Mouse (Mus musculus): ENCODE data around the gene Cep170b. TPM values are rescaled to one million over a fixed set of nuclear protein-coding genes. Genes with fewer than 3 reads are reported as not detected.

Cep170b gene
- polyA plus RNA-seq, 1 experiment from 2014 or later = 6.6 TPM

DNA sequence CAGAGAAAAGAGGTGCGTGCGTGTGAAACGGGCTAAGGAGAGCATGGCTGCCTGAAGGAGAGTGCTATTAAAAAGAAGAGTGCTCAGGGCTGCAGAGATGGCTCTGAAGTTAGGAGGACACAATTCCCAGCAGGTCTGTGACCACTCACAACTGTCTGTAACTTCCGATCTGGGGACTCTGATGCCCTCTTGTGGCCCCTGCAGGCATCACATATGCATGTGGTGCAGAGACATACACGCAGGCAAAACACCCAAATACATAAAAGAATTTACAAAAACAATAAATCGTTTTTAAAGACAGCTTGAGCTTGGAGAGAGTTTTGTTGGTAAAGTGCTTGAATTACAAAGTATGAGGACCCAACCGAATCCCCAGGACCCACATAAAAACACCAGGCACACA, 3.1 kb upstream of the Cep170b start:
- Histone ChIP-seq H3K36me3 (no peaks in the 10 kb centered on the region), H3K4me3 (no peak overlapping the region), H3K4me1 (peaks cover 20% of the 10 kb centered on the region), H3K27me3 (ENCODE audit: insufficient read depth, poor library complexity, severe bottlenecking) (peaks cover 28% of the 10 kb centered on the region), H3K9me3 (no peaks in the 10 kb centered on the region), H3K27ac (no peak overlapping the region)
- no peak for DNase-seq (ENCODE audit: low spot score)
- 24% methylated on average over 7 of the region's 7 CpGs for WGBS

DNA sequence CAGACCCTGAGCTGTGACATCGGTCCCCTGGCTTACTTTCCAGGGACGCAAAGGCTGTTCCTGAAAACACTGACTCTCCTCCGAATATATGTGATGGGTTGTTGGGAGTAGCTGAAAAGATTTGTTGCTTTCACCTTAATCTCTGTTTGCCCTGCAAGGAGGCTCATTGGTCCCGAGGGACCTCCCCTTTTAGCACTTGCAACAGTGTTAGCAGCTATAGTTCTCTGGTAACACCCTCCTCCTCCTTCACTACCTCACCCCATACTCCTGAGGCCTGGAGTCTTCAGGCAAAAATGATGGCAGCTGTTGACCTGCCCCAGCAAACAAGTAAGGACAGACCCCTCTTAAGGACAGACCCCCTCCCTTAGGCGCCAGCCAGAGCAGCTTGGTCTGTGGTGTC, 1.3 kb upstream of the Cep170b start:
- no peaks in the 10 kb centered on the region for H3K9me3 ChIP-seq
- no peak for DNase-seq (ENCODE audit: low spot score)
- 48% methylated on average over 5 of the region's 5 CpGs for WGBS
- no peak overlapping the region; the same call in 1 of the 2 replicates for H3K4me3 ChIP-seq
- peaks cover 47% of the 10 kb centered on the region for H3K27me3 ChIP-seq (ENCODE audit: insufficient read depth, poor library complexity, severe bottlenecking)
- H3K27ac ChIP-seq = no peak overlapping the region
- H3K4me1 ChIP-seq = peaks cover 34% of the 10 kb centered on the region
- H3K36me3 ChIP-seq = no peaks in the 10 kb centered on the region

DNA sequence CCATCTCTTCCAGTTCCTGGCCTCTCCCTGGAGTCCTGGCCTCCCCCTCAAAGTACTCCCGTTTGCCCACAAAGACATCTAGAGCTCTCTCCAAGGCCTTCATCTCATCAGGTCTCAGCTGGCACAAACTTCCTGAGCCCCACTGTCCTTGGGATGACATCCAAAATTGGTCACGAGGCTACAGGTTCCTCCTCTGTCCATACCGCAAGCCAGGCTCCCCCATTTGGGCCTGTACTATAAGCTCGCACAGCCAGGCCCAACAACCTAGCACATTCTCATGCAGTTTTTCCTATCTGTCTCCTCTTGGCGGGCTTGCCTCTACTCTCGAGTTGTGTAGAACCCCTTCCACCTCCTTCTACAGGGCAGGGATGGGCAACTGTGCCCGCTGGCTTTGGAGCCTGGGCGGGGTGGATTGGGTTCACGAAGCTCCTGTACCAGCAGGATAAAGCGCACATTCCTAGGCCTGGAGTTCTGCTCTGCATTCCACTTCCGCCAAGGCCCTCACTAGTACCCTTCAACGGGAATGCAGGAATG, 702 bp downstream of the Cep170b start:
- Histone ChIP-seq H3K27ac (peak overlapping the region; percentile 84), H3K36me3 (no peaks in the 10 kb centered on the region), H3K4me1 (peaks cover 34% of the 10 kb centered on the region), H3K9me3 (no peaks in the 10 kb centered on the region), H3K4me3 (peak overlapping the region; percentile 87), H3K27me3 (ENCODE audit: insufficient read depth, poor library complexity, severe bottlenecking) (peaks cover 59% of the 10 kb centered on the region)
- DNase-seq (ENCODE audit: low spot score) = no peak
- 35% methylated on average over 12 of the region's 12 CpGs for WGBS

DNA sequence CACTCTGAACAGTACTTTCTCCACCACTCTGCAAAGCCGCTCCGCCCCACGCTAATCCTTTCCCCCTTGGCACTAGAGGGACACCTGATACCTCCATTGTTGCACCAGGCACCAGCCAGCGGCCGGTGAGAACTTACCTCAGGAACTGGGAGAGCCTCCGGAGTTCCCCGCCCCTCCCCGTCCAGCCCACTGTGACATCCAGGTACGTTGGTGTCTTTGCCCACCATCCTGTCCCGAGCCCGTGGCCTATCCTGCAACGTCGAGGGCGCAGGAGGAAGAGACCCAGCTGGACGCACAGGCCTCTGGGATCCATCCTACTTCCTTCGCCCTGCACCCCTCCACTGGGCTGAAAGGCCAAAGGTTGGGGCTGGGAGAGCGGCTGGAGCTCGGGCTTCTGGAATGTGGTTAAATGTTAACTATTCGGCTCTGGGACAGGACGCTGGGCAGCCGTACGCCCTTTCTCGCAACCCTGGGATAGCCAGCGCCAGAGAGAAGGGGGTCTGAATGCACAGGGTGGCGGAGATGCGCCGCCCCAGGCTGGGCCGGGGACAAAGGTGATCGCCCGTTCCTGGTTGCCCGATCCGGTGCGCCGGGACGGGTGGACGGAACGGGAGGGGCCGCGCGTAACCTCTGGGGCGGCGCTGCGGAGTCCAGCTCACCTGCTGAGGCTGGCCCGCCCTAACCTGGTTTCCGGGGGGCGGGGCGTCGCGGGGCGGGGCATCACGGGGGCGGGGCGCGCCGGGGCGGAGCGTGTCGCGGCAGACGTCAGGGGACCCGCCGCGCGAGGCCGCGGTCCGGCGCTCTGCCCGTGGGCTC, 1.4 kb downstream of the Cep170b start:
- 2% methylated on average over 67 of the region's 69 CpGs for WGBS
- Histone ChIP-seq H3K27me3 (ENCODE audit: insufficient read depth, poor library complexity, severe bottlenecking) (peaks cover 63% of the 10 kb centered on the region), H3K4me3 (peak overlapping the region; percentile 87), H3K36me3 (no peaks in the 10 kb centered on the region), H3K27ac (peak overlapping the region; percentile 84), H3K4me1 (peaks cover 34% of the 10 kb centered on the region), H3K9me3 (no peaks in the 10 kb centered on the region)
- no peak for DNase-seq (ENCODE audit: low spot score)

DNA sequence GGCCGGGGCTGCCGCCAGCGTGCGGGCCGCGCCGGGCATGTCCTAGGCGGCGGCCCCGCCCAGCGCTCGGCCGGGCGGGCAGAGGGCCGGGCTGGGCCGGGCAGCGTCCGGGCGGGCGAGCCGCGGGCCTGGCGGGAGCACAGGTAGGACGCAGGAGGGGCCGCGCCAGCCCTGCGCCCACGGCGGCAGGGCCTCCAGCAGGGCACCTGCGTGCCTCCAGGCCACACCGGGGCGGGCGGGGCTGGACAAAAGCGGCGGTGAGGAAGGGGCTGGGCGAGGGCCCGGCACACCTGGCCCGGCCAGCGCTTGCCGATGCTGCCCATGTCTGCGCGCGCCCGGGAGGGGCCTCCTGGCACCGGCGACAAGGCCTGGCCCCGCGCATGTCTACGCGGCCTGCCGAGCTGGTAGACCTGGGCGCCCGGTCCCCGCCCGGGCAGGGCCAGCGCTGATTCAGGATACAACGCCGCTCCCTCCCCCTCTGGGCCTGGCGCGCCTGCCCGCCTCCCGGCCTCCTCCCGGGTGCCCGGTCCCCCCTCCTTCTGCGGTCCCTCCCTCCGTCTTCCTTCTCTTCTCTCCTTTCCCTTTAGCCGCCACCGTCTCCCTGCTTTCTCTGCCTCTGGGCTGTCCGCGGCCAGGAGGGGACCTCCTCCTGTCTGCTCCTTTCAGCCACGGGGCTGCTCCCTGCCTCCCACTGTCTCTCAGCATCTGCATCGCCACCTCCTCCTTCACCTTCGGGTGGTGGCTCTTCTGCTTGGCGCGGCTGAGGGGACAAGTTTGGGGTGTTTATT, 2.2 kb downstream of the Cep170b start:
- Histone ChIP-seq H3K36me3 (no peaks in the 10 kb centered on the region), H3K27me3 (ENCODE audit: insufficient read depth, poor library complexity, severe bottlenecking) (peaks cover 68% of the 10 kb centered on the region), H3K27ac (peak overlapping the region; percentile 84), H3K9me3 (no peaks in the 10 kb centered on the region), H3K4me3 (peak overlapping the region; percentile 87), H3K4me1 (peaks cover 34% of the 10 kb centered on the region)
- WGBS = 2% methylated on average over 74 of the region's 75 CpGs
- DNase-seq (ENCODE audit: low spot score) = no peak

DNA sequence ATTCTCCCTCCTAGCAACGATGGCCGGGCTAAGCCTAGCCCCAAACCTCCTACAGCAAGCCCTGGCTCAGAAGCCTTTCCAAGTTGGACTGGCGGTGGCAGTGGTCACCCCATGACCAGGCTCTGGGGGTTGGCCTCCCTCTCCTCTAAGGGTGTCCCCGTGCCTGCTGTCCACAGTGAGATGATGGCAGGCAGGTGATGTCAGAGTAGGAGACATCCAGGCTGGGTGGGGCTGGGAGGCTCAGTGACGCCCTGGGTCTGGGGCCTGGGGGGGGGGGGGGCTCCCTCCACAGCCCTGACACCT, 2.7 kb downstream of the Cep170b start:
- H3K27ac ChIP-seq = peak overlapping the region; percentile 84; the same call in 1 of the 2 replicates
- H3K27me3 ChIP-seq (ENCODE audit: insufficient read depth, poor library complexity, severe bottlenecking) = peaks cover 70% of the 10 kb centered on the region
- 10% methylated on average over 5 of the region's 5 CpGs for WGBS
- peaks cover 34% of the 10 kb centered on the region for H3K4me1 ChIP-seq
- H3K9me3 ChIP-seq = no peaks in the 10 kb centered on the region
- H3K36me3 ChIP-seq = no peaks in the 10 kb centered on the region
- DNase-seq (ENCODE audit: low spot score) = no peak
- peak overlapping the region; percentile 87 for H3K4me3 ChIP-seq

DNA sequence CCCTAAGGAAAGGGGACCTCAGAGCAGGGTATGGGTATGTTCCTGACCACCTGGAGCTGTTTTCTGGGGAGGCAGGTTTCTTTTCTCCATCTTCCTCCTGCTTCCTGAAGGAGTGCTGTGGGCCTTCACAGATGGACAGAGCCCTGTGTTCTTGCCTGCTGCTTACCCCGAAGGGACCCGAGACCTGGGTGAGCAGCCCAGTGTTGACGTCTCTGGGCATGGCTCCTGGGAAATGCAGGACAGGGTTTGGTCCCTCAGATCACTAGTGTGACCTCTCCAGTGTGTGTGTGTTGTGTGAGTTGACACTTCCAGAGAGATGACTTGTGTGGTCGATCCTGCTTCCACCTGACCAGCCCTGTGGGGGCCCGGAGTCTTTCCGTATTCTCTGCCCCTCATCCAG, 3.2 kb downstream of the Cep170b start:
- H3K9me3 ChIP-seq = no peaks in the 10 kb centered on the region
- H3K36me3 ChIP-seq = no peaks in the 10 kb centered on the region
- H3K27me3 ChIP-seq (ENCODE audit: insufficient read depth, poor library complexity, severe bottlenecking) = peaks cover 70% of the 10 kb centered on the region
- DNase-seq (ENCODE audit: low spot score) = no peak
- 0 out of 2 replicates have a peak overlapping the region, but pooled peaks have one; percentile 84 for H3K27ac ChIP-seq
- 85% methylated on average over 6 of the region's 6 CpGs for WGBS
- H3K4me1 ChIP-seq = peaks cover 34% of the 10 kb centered on the region
- peak overlapping the region; percentile 87 for H3K4me3 ChIP-seq

DNA sequence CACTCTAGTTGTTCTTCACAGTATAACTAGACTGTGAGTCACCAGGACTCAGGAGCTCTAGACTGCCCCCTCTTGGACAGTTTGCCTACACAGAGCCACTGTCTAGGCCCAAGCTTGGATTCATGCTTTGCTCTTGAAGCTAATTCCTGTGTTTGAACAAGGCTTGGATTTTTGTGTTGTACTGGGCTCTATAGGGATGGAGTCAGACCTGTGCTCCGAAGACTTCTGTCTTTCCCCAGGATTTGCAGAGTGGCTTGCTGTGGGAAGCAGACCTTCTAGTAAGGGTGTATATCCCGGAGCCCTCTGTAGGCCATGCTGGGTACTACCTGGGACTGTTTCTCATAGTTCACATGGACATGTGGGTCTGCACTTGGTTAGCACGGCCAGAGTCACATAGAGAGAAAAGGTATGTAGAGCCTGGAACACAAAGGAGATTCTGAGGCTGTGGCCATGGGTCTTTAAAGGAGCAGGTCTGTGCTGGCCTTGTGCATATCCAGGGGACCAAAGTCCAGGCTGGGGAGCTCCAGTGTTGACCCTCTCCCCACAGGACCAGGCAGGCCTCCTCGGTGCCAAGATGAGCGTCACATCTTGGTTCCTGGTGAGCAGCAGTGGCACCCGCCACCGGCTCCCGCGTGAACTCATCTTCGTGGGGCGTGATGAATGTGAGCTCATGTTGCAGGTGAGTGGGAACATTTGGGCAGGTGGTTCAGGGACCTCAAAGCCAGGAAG, 4.0 kb downstream of the Cep170b start:
- H3K36me3 ChIP-seq = no peaks in the 10 kb centered on the region
- peaks cover 70% of the 10 kb centered on the region for H3K27me3 ChIP-seq (ENCODE audit: insufficient read depth, poor library complexity, severe bottlenecking)
- no peaks in the 10 kb centered on the region for H3K9me3 ChIP-seq
- DNase-seq (ENCODE audit: low spot score) = no peak
- H3K4me1 ChIP-seq = peaks cover 27% of the 10 kb centered on the region
- 71% methylated on average over 11 of the region's 11 CpGs for WGBS
- H3K4me3 ChIP-seq = no peak overlapping the region
- no peak overlapping the region for H3K27ac ChIP-seq

DNA sequence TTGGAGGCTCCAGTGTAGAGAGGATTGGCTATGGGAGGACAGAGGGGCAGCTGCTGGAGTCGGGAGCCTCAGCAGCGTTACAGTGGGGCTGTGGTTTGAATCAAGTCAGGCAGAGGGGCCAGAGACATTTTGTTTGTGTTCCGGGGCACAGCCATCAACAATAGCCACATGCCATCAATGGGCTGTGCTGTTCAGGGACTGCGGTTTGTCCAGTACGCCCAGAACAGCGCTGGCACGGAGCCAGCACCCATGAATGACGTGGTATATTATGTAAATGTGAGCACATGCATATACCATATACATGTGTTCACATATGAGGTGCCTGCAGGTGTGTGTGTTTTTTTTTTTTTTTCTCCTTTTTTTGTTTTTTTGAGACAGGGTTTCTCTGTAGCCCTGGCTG, 7.5 kb downstream of the Cep170b start:
- peaks cover 14% of the 10 kb centered on the region for H3K4me1 ChIP-seq
- no peak overlapping the region for H3K27ac ChIP-seq
- no peak for DNase-seq (ENCODE audit: low spot score)
- peaks cover 47% of the 10 kb centered on the region for H3K27me3 ChIP-seq (ENCODE audit: insufficient read depth, poor library complexity, severe bottlenecking)
- 86% methylated on average over 8 of the region's 8 CpGs for WGBS
- H3K9me3 ChIP-seq = no peaks in the 10 kb centered on the region
- no peak overlapping the region for H3K4me3 ChIP-seq
- 0 out of 2 replicates have a peak, but pooled peaks cover 3% of the 10 kb centered on the region for H3K36me3 ChIP-seq

DNA sequence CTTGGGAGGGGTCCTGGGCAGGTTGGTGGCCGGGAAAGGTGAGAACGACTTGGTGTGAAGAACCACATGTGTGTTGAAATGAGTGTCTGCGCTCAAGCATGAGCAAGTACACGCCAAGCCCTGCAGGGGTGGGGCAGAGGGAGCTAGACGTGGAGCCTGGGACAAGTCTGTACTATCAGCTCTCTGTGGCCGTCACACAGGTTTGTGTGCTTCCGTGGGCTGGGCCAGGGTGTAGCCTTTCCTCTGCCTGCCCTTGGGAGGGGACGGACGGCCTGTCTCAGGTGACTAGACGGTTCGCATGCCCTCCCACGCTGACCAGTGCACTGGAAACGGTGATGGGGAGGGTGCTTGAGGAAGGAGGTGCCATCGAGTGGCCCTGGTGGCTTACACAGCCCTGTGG, 10.6 kb downstream of the Cep170b start:
- no peak for DNase-seq (ENCODE audit: low spot score)
- 82% methylated on average over 14 of the region's 14 CpGs for WGBS
- Histone ChIP-seq H3K27ac (no peak overlapping the region), H3K27me3 (ENCODE audit: insufficient read depth, poor library complexity, severe bottlenecking) (peaks cover 25% of the 10 kb centered on the region), H3K4me1 (peaks cover 7% of the 10 kb centered on the region; the same call in 1 of the 2 replicates), H3K36me3 (0 out of 2 replicates have a peak, but pooled peaks cover 3% of the 10 kb centered on the region), H3K9me3 (no peaks in the 10 kb centered on the region), H3K4me3 (no peak overlapping the region)

DNA sequence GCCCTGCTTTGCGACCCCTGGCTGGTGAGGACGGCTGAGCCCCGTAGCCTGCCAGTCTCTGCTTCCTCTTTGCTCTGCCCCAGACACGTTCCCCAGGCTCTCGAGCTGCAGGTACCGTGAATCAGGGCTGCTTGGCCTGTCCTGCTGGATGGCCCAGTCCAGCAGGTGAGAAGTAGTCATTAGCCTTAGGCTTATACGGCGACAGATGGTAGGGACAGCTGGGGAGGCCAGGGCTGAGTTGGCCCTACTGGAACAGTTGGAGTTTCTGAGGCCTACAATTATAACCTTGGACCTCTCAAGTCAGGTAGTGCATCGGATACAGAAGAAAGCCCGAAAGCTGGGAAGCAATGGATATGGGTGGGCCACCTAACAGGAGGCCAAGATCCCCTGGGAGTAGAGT, 12.3 kb downstream of the Cep170b start:
- Histone ChIP-seq H3K36me3 (peaks cover 11% of the 10 kb centered on the region), H3K4me3 (no peak overlapping the region), H3K27ac (no peak overlapping the region), H3K4me1 (peaks cover 7% of the 10 kb centered on the region; the same call in 1 of the 2 replicates), H3K27me3 (ENCODE audit: insufficient read depth, poor library complexity, severe bottlenecking) (peaks cover 22% of the 10 kb centered on the region; the same call in 1 of the 2 replicates), H3K9me3 (no peaks in the 10 kb centered on the region)
- DNase-seq (ENCODE audit: low spot score) = no peak
- WGBS = 84% methylated on average over 10 of the region's 10 CpGs

DNA sequence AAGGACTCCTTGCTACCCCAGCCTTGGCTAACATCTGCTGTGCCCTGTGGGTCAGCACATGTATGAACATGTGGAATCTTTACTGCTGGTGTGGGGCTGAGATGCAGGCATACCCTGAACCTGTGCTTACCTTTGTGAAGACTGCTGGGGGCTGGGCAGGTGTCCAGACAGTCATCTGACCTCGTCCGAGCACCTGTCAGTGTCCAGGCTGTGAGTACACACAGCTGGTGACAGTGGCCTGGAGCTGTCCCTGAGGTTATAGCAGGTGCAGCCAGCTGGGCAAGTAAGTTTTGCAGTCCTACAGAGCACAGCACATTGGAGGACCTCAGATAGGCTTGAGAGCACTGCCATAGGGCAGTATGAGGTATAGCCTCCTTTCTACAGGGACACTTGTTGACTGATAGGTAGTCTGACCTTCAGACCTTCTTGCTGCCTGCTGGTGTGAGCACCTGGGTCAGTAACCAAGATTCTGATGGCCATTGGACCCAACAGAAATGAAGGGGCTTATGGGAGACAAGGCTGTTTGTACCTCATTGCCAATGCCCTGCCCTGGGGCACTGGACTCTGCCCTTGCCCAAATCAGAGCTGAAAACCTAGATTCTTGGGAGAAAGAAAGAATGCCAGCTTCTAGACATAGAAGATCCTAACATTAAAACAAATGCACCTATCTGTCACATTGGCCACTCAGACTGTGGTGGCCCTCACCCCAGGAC, 14.0 kb downstream of the Cep170b start:
- Histone ChIP-seq H3K27me3 (ENCODE audit: insufficient read depth, poor library complexity, severe bottlenecking) (peaks cover 26% of the 10 kb centered on the region; the same call in 1 of the 2 replicates), H3K4me3 (no peak overlapping the region), H3K4me1 (peaks cover 7% of the 10 kb centered on the region; the same call in 1 of the 2 replicates), H3K36me3 (peaks cover 22% of the 10 kb centered on the region), H3K27ac (no peak overlapping the region), H3K9me3 (no peaks in the 10 kb centered on the region)
- WGBS = 59% methylated on average over 2 of the region's 2 CpGs
- DNase-seq (ENCODE audit: low spot score) = no peak

Data from heart, embryonic 10.5 days (tissue).